Mouse (Mus musculus): ENCODE measurements around the gene Dnah5.
A peak's percentile ranks its signal among the peaks of the same experiment; 100 is the strongest.
"Not testable (repeated sequence)": the region's sequence is repeated elsewhere in the genome, so short reads cannot be mapped to it uniquely, and the experiment has no call there.

The Dnah5 gene

GRCm38 (mm10) chr15:28307131-28307530 lies 103.6 kb downstream of the Dnah5 start:
- DNase-seq (ENCODE audit: low spot score in 2 of 2), result no peak

- DNase-seq (ENCODE audit: low spot score in 2 of 2), result no peak
Measured at GRCm38 (mm10) chr15:28307884-28308283, 104.3 kb downstream of the Dnah5 start.

GRCm38 (mm10) chr15:28310516-28310915 lies 107.0 kb downstream of the Dnah5 start:
- DNase-seq (ENCODE audit: low spot score in 2 of 2), result no peak

GRCm38 (mm10) chr15:28313451-28313850 lies 109.9 kb downstream of the Dnah5 start:
- DNase-seq (ENCODE audit: low spot score in 2 of 2), result no peak

GRCm38 (mm10) chr15:28315812-28316528 lies 112.4 kb downstream of the Dnah5 start:
- DNase-seq (ENCODE audit: low spot score in 2 of 2), result peak; percentile 72 to 81

GRCm38 (mm10) chr15:28322533-28322932 lies 119.0 kb downstream of the Dnah5 start:
- no peak for DNase-seq (ENCODE audit: low spot score in 2 of 2)

GRCm38 (mm10) chr15:28326985-28327384 lies 123.4 kb downstream of the Dnah5 start:
- no peak for DNase-seq (ENCODE audit: low spot score in 2 of 2)

GRCm38 (mm10) chr15:28327441-28327840 lies 123.9 kb downstream of the Dnah5 start:
- no peak for DNase-seq (ENCODE audit: low spot score in 2 of 2)

GRCm38 (mm10) chr15:28341151-28341550 lies 137.6 kb downstream of the Dnah5 start:
- no peak for DNase-seq (ENCODE audit: low spot score in 2 of 2)

GRCm38 (mm10) chr15:28367561-28367960 lies 164.0 kb downstream of the Dnah5 start:
- no peak for DNase-seq (ENCODE audit: low spot score in 2 of 2)

- DNase-seq (ENCODE audit: low spot score in 2 of 2), result no peak
Measured at GRCm38 (mm10) chr15:28370431-28370830, 166.9 kb downstream of the Dnah5 start.

- DNase-seq (ENCODE audit: low spot score in 2 of 2), result no peak
Measured at GRCm38 (mm10) chr15:28371506-28371905, 168.0 kb downstream of the Dnah5 start.

- DNase-seq (ENCODE audit: low spot score in 2 of 2), result no peak
Measured at GRCm38 (mm10) chr15:28374394-28374793, 170.8 kb downstream of the Dnah5 start.

GRCm38 (mm10) chr15:28380909-28381308 lies 177.4 kb downstream of the Dnah5 start:
- no peak for DNase-seq (ENCODE audit: low spot score in 2 of 2)

GRCm38 (mm10) chr15:28393723-28394122 lies 190.2 kb downstream of the Dnah5 start:
- DNase-seq (ENCODE audit: low spot score in 2 of 2), result not testable (repeated sequence)

- DNase-seq (ENCODE audit: low spot score in 2 of 2), result no peak
Measured at GRCm38 (mm10) chr15:28395481-28395880, 191.9 kb downstream of the Dnah5 start.

- no peak for DNase-seq (ENCODE audit: low spot score in 2 of 2)
Measured at GRCm38 (mm10) chr15:28398472-28398871, 194.9 kb downstream of the Dnah5 start.

- peak; percentile 4 for DNase-seq (ENCODE audit: low spot score in 2 of 2)
Measured at GRCm38 (mm10) chr15:28399258-28399657, 195.7 kb downstream of the Dnah5 start.

- DNase-seq (ENCODE audit: low spot score in 2 of 2), result no peak
Measured at GRCm38 (mm10) chr15:28404630-28405029, 201.1 kb downstream of the Dnah5 start.

GRCm38 (mm10) chr15:28405136-28405535 lies 201.6 kb downstream of the Dnah5 start:
- no peak for DNase-seq (ENCODE audit: low spot score in 2 of 2)

- DNase-seq (ENCODE audit: low spot score in 2 of 2), result no peak
Measured at GRCm38 (mm10) chr15:28439702-28440101, 236.2 kb downstream of the Dnah5 start.

- no peak for DNase-seq (ENCODE audit: low spot score in 2 of 2)
Measured at GRCm38 (mm10) chr15:28444494-28444893, 240.9 kb downstream of the Dnah5 start.

GRCm38 (mm10) chr15:28461091-28461778 lies 257.7 kb downstream of the Dnah5 start:
- DNase-seq (ENCODE audit: low spot score in 2 of 2), result not testable (repeated sequence)
